Mouse (Mus musculus) lung, adult 2 months (tissue): ENCODE data around the gene Kcnip1.

Experiments used
- CTCF ChIP-seq: fragments of 200-500 bp; IDR thresholded peaks from 2 replicates; pipeline ENCODE4 v1.5.1; 2011; ENCODE audit warnings: mild to moderate bottlenecking, low read length, control low read depth; ENCODE audit not compliant: insufficient read depth
- POLR2A ChIP-seq: fragments of 200-500 bp; IDR thresholded peaks from 2 replicates; pipeline ENCODE4 v1.6.1; 2011; ENCODE audit warnings: low read depth, mild to moderate bottlenecking, control low read depth, low read length, borderline replicate concordance; ENCODE audit errors: extremely low read depth

DNA sequence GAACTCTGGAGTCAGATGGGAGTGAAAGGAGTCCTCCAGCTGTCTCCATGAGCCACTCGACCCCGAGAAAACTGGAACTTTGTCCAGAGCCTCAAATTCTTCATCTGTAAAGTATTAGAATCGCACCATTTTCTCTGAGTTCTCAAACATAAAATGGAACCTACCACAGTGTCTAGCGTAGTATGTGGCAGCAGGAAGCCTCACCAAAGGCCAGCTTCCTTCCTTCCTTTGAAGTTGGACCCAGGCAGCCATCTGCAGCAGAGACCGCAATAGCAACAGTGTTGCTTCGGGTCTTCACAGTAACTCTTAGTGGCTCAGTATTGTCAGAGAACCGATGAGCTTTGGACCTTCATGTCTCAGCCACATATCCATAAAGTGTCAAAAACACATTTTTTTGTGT is 73.1 kb downstream of the Kcnip1 start:
- TF ChIP-seq CTCF (no peak), POLR2A (no peak)
